Mouse (Mus musculus): ENCODE data around the gene Pusl1. TPM values are rescaled to one million over a fixed set of nuclear protein-coding genes. Genes with fewer than 3 reads are reported as not detected.
A peak's percentile ranks its signal among the peaks of the same experiment; 100 is the strongest.

Gene Pusl1
- total RNA-seq (2022): 10 to 100 TPM; 49.0 to 65.6 (median 58.5) TPM

DNA sequence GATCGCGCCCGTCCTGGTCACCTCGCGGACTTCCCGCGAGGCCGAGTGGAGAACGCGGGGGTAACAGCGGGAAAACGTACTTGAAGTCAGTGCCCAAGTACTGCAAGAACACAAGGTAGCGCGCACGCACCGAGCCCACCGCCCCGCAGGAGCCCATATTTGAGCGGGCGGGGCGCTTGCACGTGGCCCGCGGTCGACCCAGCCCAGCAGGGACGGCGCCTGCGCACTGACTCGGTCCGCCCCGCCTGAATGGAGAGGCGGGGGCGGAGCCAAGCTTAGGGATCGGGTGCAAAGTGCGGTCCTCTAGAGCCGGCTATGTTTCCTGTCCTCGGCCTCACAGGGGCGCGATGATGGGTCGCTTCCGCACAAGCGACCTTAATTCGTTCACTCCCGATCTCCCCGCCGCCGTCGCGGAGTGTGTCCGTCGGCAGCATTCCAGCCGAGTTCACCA is at the start of gene Pusl1, which contains the start of gene Acap3:
Pusl1 (minus strand) TSS at position 231 of the 451 bp plus-strand sequence.
Acap3 (plus strand) TSS at position 272 of the 451 bp plus-strand sequence.
- DNase-seq (ENCODE audit: low spot score in 2 of 2): peak; percentile 87 to 94

DNA sequence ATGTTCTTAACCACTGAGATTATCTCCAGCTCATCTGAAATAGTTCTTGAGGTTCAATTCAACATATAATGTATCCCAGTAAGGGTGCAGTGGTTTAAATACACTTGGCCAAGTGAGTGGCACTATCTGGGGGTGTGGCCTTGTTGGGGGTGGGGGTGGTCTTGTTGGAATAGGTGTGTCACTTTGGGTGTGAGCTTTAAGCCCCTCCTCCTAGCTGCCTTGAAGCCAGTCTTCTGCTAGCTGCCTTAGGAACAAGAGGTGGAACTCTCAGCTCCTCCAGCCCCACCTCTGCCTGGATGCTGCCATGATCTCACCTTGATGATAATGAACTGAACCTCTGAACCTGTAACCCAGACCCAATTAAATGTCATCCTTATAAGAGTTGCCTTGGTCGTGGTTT is 40.5 kb upstream of the Pusl1 start:
- DNase-seq (ENCODE audit: low spot score in 2 of 2): no peak

GRCm38 (mm10) chr4:155908751-155909150 is 17.2 kb upstream of the Pusl1 start:
- DNase-seq (ENCODE audit: low spot score in 2 of 2): peak in 1 of 2 experiments; percentile 1

- peak; percentile 4 to 10 for DNase-seq (ENCODE audit: low spot score in 2 of 2)
Measured at GRCm38 (mm10) chr4:155908281-155908680, 16.7 kb upstream of the Pusl1 start.

GRCm38 (mm10) chr4:155907003-155907402 is 15.4 kb upstream of the Pusl1 start:
- DNase-seq (ENCODE audit: low spot score in 2 of 2): peak in 1 of 2 experiments; percentile 5

DNA sequence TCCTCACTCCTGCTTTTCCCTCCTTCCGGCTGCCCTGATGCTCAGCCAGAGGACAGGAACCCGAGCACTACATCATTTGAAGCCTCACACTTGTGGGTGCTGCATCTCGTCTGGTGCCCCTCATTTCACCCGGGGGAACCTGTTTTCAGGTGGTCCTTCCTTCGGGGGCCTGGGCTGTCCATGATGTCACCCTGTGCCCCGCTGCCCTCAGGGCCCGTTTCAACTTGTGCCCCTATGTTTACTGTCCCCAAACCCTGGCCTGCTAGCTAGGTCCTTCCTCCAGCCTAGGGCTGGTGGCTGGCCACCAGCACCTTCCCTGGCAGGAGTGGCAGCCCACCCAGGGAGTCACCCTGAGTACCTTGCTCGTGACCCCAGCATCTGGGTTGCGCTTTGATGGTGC is 14.5 kb upstream of the Pusl1 start:
- DNase-seq (ENCODE audit: low spot score in 2 of 2): peak; percentile 1 to 7

DNA sequence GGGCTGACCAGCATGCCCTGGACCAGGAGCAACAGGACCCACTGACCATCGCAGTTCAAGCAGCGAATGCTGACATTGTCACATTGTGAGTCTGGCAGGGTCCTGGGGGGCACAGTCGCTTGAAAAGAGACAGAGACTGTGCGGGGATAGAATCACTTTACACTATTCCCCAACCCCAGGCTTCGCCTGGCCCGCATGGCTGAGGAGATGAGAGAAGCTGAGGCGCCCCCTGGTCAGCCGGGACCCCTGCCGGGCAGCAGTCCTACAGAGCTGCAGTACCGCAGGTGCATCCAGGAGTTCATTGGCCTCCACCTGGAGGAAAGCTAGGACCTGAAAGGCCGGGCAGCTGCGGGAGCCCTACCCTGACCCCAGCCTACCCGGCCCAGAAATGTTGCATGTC is 14.1 kb upstream of the Pusl1 start:
- no peak for DNase-seq (ENCODE audit: low spot score in 2 of 2)

- peak; percentile 1 to 6 for DNase-seq (ENCODE audit: low spot score in 2 of 2)
Measured at GRCm38 (mm10) chr4:155904318-155905102, 12.9 kb upstream of the Pusl1 start.

DNA sequence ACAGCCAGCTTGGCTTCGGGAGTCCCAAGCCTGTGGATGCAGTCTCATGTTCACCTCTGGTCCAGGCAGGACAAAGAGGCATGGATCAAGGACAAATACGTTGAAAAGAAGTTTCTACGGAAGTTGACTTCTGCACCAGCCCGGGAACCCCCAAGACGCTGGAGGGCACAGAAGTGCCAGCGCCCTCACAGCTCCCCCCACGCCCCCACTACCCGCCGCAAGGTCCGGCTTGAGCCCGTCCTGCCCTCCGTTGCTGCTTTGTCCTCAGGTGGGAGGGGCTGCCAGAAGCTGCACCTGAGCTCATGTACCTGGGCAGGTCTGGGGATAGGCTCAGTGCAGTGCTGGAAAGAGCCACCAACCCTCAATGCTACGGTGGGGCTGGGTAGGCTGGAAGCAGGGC is 11.7 kb upstream of the Pusl1 start:
- no peak for DNase-seq (ENCODE audit: low spot score in 2 of 2)

DNA sequence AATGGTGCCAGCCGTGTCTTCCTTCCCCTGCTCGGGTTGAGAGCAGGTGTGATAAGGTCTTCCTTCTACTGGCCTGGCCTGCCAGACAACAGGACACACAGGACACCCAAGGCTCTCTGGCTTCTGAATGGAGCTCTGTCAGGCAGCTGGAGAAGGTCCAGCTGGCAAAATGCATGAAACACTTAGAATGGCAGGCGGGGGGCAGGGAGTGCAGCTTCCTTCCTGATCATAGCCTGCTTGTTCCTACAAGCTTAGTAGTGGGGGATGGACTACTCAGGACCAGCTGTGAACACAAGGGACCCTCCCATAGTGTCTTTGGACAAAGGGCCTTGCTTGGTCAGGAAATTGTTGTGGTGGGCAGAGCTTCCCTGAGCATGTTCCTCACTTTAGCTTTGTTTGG is 9.6 kb upstream of the Pusl1 start:
- peak; percentile 4 to 47 for DNase-seq (ENCODE audit: low spot score in 2 of 2)

DNA sequence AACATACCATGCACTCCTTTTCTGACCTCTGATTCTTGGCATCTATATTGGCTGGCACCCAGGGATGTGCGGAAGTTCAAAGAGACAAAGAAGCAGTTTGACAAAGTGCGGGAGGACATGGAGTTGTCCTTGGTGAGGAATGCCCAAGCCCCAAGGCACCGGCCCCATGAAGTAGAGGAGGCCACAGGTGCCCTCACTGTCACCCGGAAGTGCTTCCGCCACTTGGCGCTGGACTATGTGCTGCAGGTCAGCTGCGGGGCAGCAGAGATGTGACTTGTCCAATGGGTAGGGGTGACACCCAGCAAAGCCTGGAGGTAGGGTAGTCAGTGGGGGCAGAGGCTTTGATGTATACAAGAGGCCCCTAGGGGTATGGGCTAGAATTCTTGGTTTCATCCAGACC is 7.8 kb upstream of the Pusl1 start:
- DNase-seq (ENCODE audit: low spot score in 2 of 2): no peak

- DNase-seq (ENCODE audit: low spot score in 2 of 2): no peak
Measured at GRCm38 (mm10) chr4:155898318-155898717, 6.7 kb upstream of the Pusl1 start.

GRCm38 (mm10) chr4:155896461-155896860 is 4.9 kb upstream of the Pusl1 start:
- peak in 1 of 2 experiments; percentile 1 for DNase-seq (ENCODE audit: low spot score in 2 of 2)

- no peak for DNase-seq (ENCODE audit: low spot score in 2 of 2)
Measured at GRCm38 (mm10) chr4:155895826-155896225, 4.2 kb upstream of the Pusl1 start.

DNA sequence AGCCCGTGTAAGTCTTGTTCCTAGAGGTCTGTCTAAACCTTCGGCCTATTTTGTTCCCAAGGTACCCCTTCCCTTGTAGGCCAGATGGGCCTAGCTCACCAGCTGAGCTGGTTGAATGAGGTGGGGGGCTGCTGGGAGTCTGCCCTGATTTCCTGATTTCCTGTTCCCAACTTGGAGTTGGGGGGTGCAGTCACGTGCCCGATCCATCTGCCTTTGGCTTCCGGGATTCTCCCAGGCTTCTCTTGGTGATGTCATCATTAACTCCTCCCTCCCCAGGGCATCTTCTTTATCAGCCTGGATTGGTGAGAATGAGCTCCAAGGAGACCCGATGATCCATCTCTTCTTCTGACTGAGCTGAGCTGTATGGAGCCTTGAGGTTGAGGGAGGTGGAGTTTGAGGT is 3.6 kb upstream of the Pusl1 start:
- peak; percentile 64 to 65 for DNase-seq (ENCODE audit: low spot score in 2 of 2)

DNA sequence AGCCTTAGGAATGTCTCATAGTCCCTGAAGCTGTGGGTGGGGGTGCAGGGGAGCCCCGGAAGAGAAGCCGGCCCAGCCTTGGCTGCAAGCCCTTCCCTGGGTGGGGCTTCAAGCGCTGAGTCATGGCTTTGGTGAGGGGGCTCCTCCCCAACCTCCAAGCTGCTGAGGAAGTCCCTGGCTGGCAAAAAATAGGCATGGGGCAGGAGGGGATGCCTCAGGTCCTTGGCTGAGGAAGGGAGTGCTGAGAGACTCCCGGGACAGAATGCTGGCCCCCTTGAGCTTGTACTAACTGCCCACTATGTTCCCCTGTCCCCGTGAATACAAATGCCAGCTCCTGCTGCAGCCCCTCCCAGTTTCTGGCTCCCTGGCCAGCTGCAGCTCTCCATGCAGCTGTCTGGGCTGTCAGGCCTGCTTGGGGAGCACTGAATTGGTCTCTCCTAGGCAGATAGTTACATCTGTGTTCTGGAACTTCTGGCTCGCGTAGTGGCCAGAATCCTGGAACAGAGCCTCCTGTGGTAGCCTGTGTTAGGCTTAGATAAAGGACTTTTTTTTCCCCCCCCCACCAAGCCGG is 2.8 kb upstream of the Pusl1 start:
- DNase-seq (ENCODE audit: low spot score in 2 of 2): peak; percentile 51 to 80

GRCm38 (mm10) chr4:155893212-155893690 is 1.7 kb upstream of the Pusl1 start:
- peak in 1 of 2 experiments; percentile 2 for DNase-seq (ENCODE audit: low spot score in 2 of 2)

GRCm38 (mm10) chr4:155892438-155893211 is 1.0 kb upstream of the Pusl1 start:
- DNase-seq (ENCODE audit: low spot score in 2 of 2): peak in 1 of 2 experiments; percentile 28

DNA sequence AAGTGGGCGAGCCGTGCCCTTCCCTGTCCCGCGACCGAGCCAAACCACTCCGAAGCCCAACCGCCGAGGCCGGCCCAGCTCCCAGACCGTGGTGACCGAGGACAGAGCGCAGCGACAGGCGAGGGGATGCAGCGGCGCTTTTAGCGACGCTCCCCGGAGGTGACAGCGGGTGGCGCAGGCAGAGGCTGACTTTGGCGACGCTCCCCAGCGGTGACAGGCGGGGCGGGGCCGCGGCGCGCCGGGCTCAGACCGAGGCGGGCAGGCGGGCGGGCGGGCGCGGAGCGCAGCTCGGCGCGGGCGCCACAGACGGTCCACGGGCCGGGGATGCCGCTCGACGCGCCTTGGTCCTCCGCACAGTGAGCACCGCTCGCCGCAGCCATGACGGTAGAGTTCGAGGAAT is 436 bp upstream of the Pusl1 start:
- peak in 1 of 2 experiments; percentile 71 for DNase-seq (ENCODE audit: low spot score in 2 of 2)

DNA sequence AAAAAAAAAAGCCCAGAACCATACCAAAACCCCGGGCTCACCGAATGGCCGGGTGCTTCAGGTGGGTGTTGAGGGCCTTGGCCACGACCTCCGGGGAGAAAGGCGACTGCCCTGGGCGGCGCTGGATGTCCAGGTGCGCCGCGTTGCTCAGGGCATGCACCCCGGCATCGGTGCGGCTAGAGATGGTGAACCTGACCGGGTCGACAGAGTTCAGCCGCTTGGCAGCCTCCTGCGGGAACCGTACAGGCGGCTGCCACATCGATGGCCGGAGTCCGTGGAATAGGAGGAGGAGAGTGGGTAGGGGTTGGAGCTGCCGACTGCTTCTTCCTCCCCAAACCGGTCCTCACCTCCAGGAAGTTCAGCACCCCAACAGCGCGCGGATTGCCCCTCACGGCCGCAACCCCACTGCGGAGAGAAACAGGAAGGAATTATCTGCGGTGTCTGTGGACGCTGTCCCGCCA is 540 bp downstream of the Pusl1 start:
- DNase-seq (ENCODE audit: low spot score in 2 of 2): peak in 1 of 2 experiments; percentile 21

DNA sequence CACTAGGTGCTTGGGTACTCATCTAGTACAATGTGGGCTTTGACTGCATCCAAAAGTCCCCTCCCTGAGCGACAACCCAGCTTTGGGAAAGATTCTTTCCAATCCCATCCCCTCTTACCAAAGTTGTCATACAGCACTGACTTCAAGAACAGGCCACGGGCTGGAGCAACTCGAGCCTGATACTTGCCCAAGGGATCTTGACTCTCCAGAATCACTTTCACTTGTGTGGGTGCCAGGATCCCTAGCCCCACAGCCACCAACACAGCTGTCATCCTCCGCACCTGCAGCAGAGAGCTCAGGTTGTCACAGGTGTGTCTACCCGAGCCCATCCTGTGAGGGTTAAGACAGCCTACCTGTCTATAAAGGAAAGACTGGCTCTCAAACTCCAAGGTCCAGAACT is 2.3 kb downstream of the Pusl1 start:
- no peak for DNase-seq (ENCODE audit: low spot score in 2 of 2)

DNA sequence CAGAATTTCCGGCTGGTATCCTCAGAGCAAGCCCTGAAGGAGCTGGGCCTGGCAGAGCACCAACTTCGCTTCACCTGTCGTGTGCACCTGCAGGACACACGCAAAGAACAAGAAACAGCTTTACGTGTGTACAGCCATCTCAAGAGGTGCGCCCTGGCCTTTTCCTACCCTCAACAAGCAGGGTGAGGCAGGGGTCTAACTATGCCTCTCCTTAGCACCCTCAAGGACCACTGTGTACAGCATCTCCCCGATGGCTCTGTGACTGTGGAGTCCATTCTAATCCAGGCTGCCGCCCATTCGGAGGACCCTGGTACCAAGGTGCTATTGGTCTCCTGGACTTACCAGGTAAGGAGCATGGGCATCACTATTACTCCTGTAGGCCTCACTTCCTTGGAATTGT is 3.4 kb downstream of the Pusl1 start:
- no peak for DNase-seq (ENCODE audit: low spot score in 2 of 2)
